Mouse (Mus musculus): ENCODE results near the gene Cnnm1. TPM values are rescaled to one million over a fixed set of nuclear protein-coding genes. Genes with fewer than 3 reads are reported as not detected.
"Not testable (repeated sequence)": the region's sequence is repeated elsewhere in the genome, so short reads cannot be mapped to it uniquely, and the experiment has no call there.

Cnnm1 gene
- polyA plus RNA-seq, 1 experiment from 2014 or later = 0.20 TPM

GRCm38 (mm10) chr19:43469333-43469732 lies 29.1 kb downstream of the Cnnm1 start:
- no peak for DNase-seq (ENCODE audit: low spot score)
- H3K4me3 ChIP-seq = no peak overlapping the region
- peaks cover 6% of the 10 kb centered on the region for H3K4me1 ChIP-seq
- WGBS = 71% methylated on average over 7 of the region's 7 CpGs
- H3K36me3 ChIP-seq = no peaks in the 10 kb centered on the region
- no peak overlapping the region for H3K27ac ChIP-seq
- H3K27me3 ChIP-seq (ENCODE audit: low read depth, poor library complexity, severe bottlenecking) = no peaks in the 10 kb centered on the region
- H3K9me3 ChIP-seq (replicated peaks) = no peaks in the 10 kb centered on the region

- Histone ChIP-seq H3K27ac (no peak overlapping the region), H3K27me3 (ENCODE audit: low read depth, poor library complexity, severe bottlenecking) (no peaks in the 10 kb centered on the region), H3K36me3 (no peaks in the 10 kb centered on the region), H3K9me3 (replicated peaks) (no peaks in the 10 kb centered on the region), H3K4me1 (peaks cover 6% of the 10 kb centered on the region), H3K4me3 (no peak overlapping the region)
- DNase-seq (ENCODE audit: low spot score) = no peak
- 90% methylated on average over 8 of the region's 8 CpGs for WGBS
These were observed 32.1 kb downstream of the Cnnm1 start for GRCm38 (mm10) chr19:43472331-43472730.

GRCm38 (mm10) chr19:43472781-43473180 lies 32.5 kb downstream of the Cnnm1 start:
- peaks cover 6% of the 10 kb centered on the region for H3K4me1 ChIP-seq
- DNase-seq (ENCODE audit: low spot score) = no peak
- 95% methylated on average over 7 of the region's 7 CpGs for WGBS

GRCm38 (mm10) chr19:43475642-43476041 lies 35.4 kb downstream of the Cnnm1 start:
- DNase-seq (ENCODE audit: low spot score) = no peak
- Histone ChIP-seq H3K4me3 (no peak overlapping the region), H3K9me3 (replicated peaks) (no peaks in the 10 kb centered on the region), H3K36me3 (no peaks in the 10 kb centered on the region), H3K27ac (no peak overlapping the region), H3K4me1 (0 out of 2 replicates have a peak, but pooled peaks cover 4% of the 10 kb centered on the region), H3K27me3 (ENCODE audit: low read depth, poor library complexity, severe bottlenecking) (no peaks in the 10 kb centered on the region)
- 65% methylated on average over 2 of the region's 2 CpGs for WGBS

More at GRCm38 (mm10) chr19:43472781-43473180, 32.5 kb downstream of the Cnnm1 start:
- no peaks in the 10 kb centered on the region for H3K36me3 ChIP-seq
- no peak overlapping the region for H3K27ac ChIP-seq
- no peaks in the 10 kb centered on the region for H3K27me3 ChIP-seq (ENCODE audit: low read depth, poor library complexity, severe bottlenecking)
- no peaks in the 10 kb centered on the region for H3K9me3 ChIP-seq (replicated peaks)
- H3K4me3 ChIP-seq = no peak overlapping the region

- Histone ChIP-seq H3K4me3 (no peak overlapping the region), H3K36me3 (no peaks in the 10 kb centered on the region), H3K4me1 (0 out of 2 replicates have a peak, but pooled peaks cover 4% of the 10 kb centered on the region), H3K9me3 (replicated peaks) (no peaks in the 10 kb centered on the region), H3K27me3 (ENCODE audit: low read depth, poor library complexity, severe bottlenecking) (no peaks in the 10 kb centered on the region), H3K27ac (no peak overlapping the region)
- no peak for DNase-seq (ENCODE audit: low spot score)
- 83% methylated on average over 7 of the region's 7 CpGs for WGBS
These were observed 35.8 kb downstream of the Cnnm1 start for GRCm38 (mm10) chr19:43476063-43476462.

- H3K27ac ChIP-seq = no peak overlapping the region
- H3K4me1 ChIP-seq = 0 out of 2 replicates have a peak, but pooled peaks cover 4% of the 10 kb centered on the region
- DNase-seq (ENCODE audit: low spot score) = no peak
- no peaks in the 10 kb centered on the region for H3K9me3 ChIP-seq (replicated peaks)
- H3K27me3 ChIP-seq (ENCODE audit: low read depth, poor library complexity, severe bottlenecking) = no peaks in the 10 kb centered on the region
- no peak overlapping the region for H3K4me3 ChIP-seq
- 91% methylated on average over 5 of the region's 5 CpGs for WGBS
- H3K36me3 ChIP-seq = no peaks in the 10 kb centered on the region
These were observed 37.2 kb downstream of the Cnnm1 start for GRCm38 (mm10) chr19:43477436-43477835.

GRCm38 (mm10) chr19:43478891-43479290 lies 38.7 kb downstream of the Cnnm1 start:
- 20% methylated on average over 5 of the region's 5 CpGs for WGBS

GRCm38 (mm10) chr19:43479431-43479830 lies 39.2 kb downstream of the Cnnm1 start:
- Histone ChIP-seq H3K9me3 (replicated peaks) (no peaks in the 10 kb centered on the region), H3K4me3 (no peak overlapping the region), H3K27me3 (ENCODE audit: low read depth, poor library complexity, severe bottlenecking) (no peaks in the 10 kb centered on the region), H3K27ac (no peak overlapping the region), H3K4me1 (0 out of 2 replicates have a peak, but pooled peaks cover 4% of the 10 kb centered on the region), H3K36me3 (no peaks in the 10 kb centered on the region)
- no peak for DNase-seq (ENCODE audit: low spot score)
- WGBS = 83% methylated on average over 5 of the region's 5 CpGs

More at GRCm38 (mm10) chr19:43478891-43479290, 38.7 kb downstream of the Cnnm1 start:
- Histone ChIP-seq H3K9me3 (replicated peaks) (no peaks in the 10 kb centered on the region), H3K4me3 (no peak overlapping the region), H3K27ac (no peak overlapping the region), H3K36me3 (no peaks in the 10 kb centered on the region), H3K4me1 (0 out of 2 replicates have a peak, but pooled peaks cover 4% of the 10 kb centered on the region), H3K27me3 (ENCODE audit: low read depth, poor library complexity, severe bottlenecking) (no peaks in the 10 kb centered on the region)
- DNase-seq (ENCODE audit: low spot score) = peak; percentile 68

- Histone ChIP-seq H3K4me3 (no peak overlapping the region), H3K27me3 (ENCODE audit: low read depth, poor library complexity, severe bottlenecking) (no peaks in the 10 kb centered on the region), H3K9me3 (replicated peaks) (no peaks in the 10 kb centered on the region), H3K4me1 (0 out of 2 replicates have a peak, but pooled peaks cover 4% of the 10 kb centered on the region), H3K27ac (no peak overlapping the region), H3K36me3 (no peaks in the 10 kb centered on the region)
- DNase-seq (ENCODE audit: low spot score) = no peak
- WGBS = 66% methylated on average over 9 of the region's 9 CpGs
These were observed 40.3 kb downstream of the Cnnm1 start for GRCm38 (mm10) chr19:43480512-43480911.

GRCm38 (mm10) chr19:43487429-43487828 lies 47.2 kb downstream of the Cnnm1 start:
- WGBS = 44% methylated on average over 3 of the region's 3 CpGs

GRCm38 (mm10) chr19:43493316-43493715 lies 53.1 kb downstream of the Cnnm1 start:
- H3K4me3 ChIP-seq; H3K36me3 ChIP-seq; H3K9me3 ChIP-seq (replicated peaks); H3K27ac ChIP-seq; DNase-seq (ENCODE audit: low spot score): not testable (repeated sequence)
- Histone ChIP-seq H3K4me1 (peaks cover 15% of the 10 kb centered on the region), H3K27me3 (ENCODE audit: low read depth, poor library complexity, severe bottlenecking) (peaks cover 17% of the 10 kb centered on the region)
- 66% methylated on average over 1 of the region's 1 CpGs for WGBS

More at GRCm38 (mm10) chr19:43487429-43487828, 47.2 kb downstream of the Cnnm1 start:
- no peaks in the 10 kb centered on the region for H3K9me3 ChIP-seq (replicated peaks)
- H3K36me3 ChIP-seq = no peaks in the 10 kb centered on the region
- no peak overlapping the region for H3K4me3 ChIP-seq
- DNase-seq (ENCODE audit: low spot score) = no peak
- no peaks in the 10 kb centered on the region for H3K4me1 ChIP-seq
- H3K27ac ChIP-seq = no peak overlapping the region
- no peaks in the 10 kb centered on the region for H3K27me3 ChIP-seq (ENCODE audit: low read depth, poor library complexity, severe bottlenecking)

GRCm38 (mm10) chr19:43493878-43494277 lies 53.6 kb downstream of the Cnnm1 start:
- H3K4me1 ChIP-seq = peaks cover 15% of the 10 kb centered on the region
- H3K27me3 ChIP-seq (ENCODE audit: low read depth, poor library complexity, severe bottlenecking) = peaks cover 17% of the 10 kb centered on the region
- H3K27ac ChIP-seq = no peak overlapping the region
- 82% methylated on average over 6 of the region's 6 CpGs for WGBS
- H3K36me3 ChIP-seq = peaks cover 6% of the 10 kb centered on the region
- no peak overlapping the region for H3K4me3 ChIP-seq
- H3K9me3 ChIP-seq (replicated peaks) = no peaks in the 10 kb centered on the region
- no peak for DNase-seq (ENCODE audit: low spot score)

- H3K9me3 ChIP-seq (replicated peaks) = no peaks in the 10 kb centered on the region
- H3K27ac ChIP-seq = no peak overlapping the region
- H3K4me3 ChIP-seq = peak overlapping the region; percentile 48
- H3K4me1 ChIP-seq = peaks cover 15% of the 10 kb centered on the region
- DNase-seq (ENCODE audit: low spot score) = peak; percentile 46
- peaks cover 16% of the 10 kb centered on the region for H3K36me3 ChIP-seq
- H3K27me3 ChIP-seq (ENCODE audit: low read depth, poor library complexity, severe bottlenecking) = peaks cover 17% of the 10 kb centered on the region
- 17% methylated on average over 14 of the region's 14 CpGs for WGBS
These were observed 54.7 kb downstream of the Cnnm1 start for GRCm38 (mm10) chr19:43494914-43495313.

GRCm38 (mm10) chr19:43495846-43496245 lies 55.6 kb downstream of the Cnnm1 start:
- H3K27ac ChIP-seq = no peak overlapping the region
- H3K4me1 ChIP-seq = peaks cover 15% of the 10 kb centered on the region
- H3K27me3 ChIP-seq (ENCODE audit: low read depth, poor library complexity, severe bottlenecking) = peaks cover 17% of the 10 kb centered on the region
- 26% methylated on average over 5 of the region's 5 CpGs for WGBS
- H3K9me3 ChIP-seq (replicated peaks) = no peaks in the 10 kb centered on the region
- H3K36me3 ChIP-seq = peaks cover 25% of the 10 kb centered on the region
- peak; percentile 64 for DNase-seq (ENCODE audit: low spot score)
- H3K4me3 ChIP-seq = no peak overlapping the region

All from limb, embryonic 10.5 days (tissue).